Mouse (Mus musculus) brain, adult 2 months (tissue): Measurements from ENCODE around the gene Tom1.
A peak's percentile ranks its signal among the peaks of the same experiment; 100 is the strongest.

Source experiments
- DNase-seq: peaks from one replicate; pipeline ENCODE4 v3.0.0; 2011; ENCODE audit warnings: low read depth, low spot score

Tom1 gene

GRCm38 (mm10) chr8:75033511-75034243 lies at the start of gene Tom1:
Gene Tom1 (plus strand): TSS chr8:75033705.
- peak; percentile 100 for DNase-seq

- no peak for DNase-seq
Observed at GRCm38 (mm10) chr8:74987436-74987835, 46.1 kb upstream of the Tom1 start.

GRCm38 (mm10) chr8:74990021-74990420 lies 43.5 kb upstream of the Tom1 start:
- no peak for DNase-seq

- no peak for DNase-seq
Observed at GRCm38 (mm10) chr8:74993081-74993474, 40.4 kb upstream of the Tom1 start, which contains the start of gene Hmgxb4. Gene Hmgxb4 (plus strand): TSS chr8:74993356.

GRCm38 (mm10) chr8:74993475-74994451 lies 39.7 kb upstream of the Tom1 start:
- peak; percentile 98 for DNase-seq

GRCm38 (mm10) chr8:74994540-74994939 lies 39.0 kb upstream of the Tom1 start:
- peak; percentile 9 for DNase-seq

- no peak for DNase-seq
Observed at GRCm38 (mm10) chr8:75000431-75000830, 33.1 kb upstream of the Tom1 start.

GRCm38 (mm10) chr8:75008826-75009225 lies 24.7 kb upstream of the Tom1 start:
- no peak for DNase-seq

- DNase-seq: no peak
Observed at GRCm38 (mm10) chr8:75013557-75013956, 19.9 kb upstream of the Tom1 start.

GRCm38 (mm10) chr8:75013964-75014363 lies 19.5 kb upstream of the Tom1 start:
- DNase-seq: no peak

- DNase-seq: no peak
Observed at GRCm38 (mm10) chr8:75015981-75016380, 17.5 kb upstream of the Tom1 start.

GRCm38 (mm10) chr8:75016422-75016821 lies 17.1 kb upstream of the Tom1 start:
- no peak for DNase-seq

GRCm38 (mm10) chr8:75018274-75018972 lies 15.1 kb upstream of the Tom1 start:
- no peak for DNase-seq

- DNase-seq: no peak
Observed at GRCm38 (mm10) chr8:75023660-75024316, 9.7 kb upstream of the Tom1 start.

GRCm38 (mm10) chr8:75025809-75026208 lies 7.7 kb upstream of the Tom1 start:
- no peak for DNase-seq

GRCm38 (mm10) chr8:75030453-75031024 lies 3.0 kb upstream of the Tom1 start:
- no peak for DNase-seq

- no peak for DNase-seq
Observed at GRCm38 (mm10) chr8:75032961-75033360, 544 bp upstream of the Tom1 start.

GRCm38 (mm10) chr8:75034285-75034684 lies 780 bp downstream of the Tom1 start:
- DNase-seq: no peak

GRCm38 (mm10) chr8:75035640-75036039 lies 2.1 kb downstream of the Tom1 start:
- DNase-seq: no peak

GRCm38 (mm10) chr8:75038497-75038896 lies 5.0 kb downstream of the Tom1 start:
- DNase-seq: no peak

- no peak for DNase-seq
Observed at GRCm38 (mm10) chr8:75039754-75040153, 6.2 kb downstream of the Tom1 start.
